Comparison of ENCODE assay signal across 25 mouse cellular contexts in genomic region chr14:28469696-28470095, GRCm38 (mm10). TPM values are rescaled to one million over a fixed set of nuclear protein-coding genes. Genes with fewer than 3 reads are reported as not detected.
DNase-seq lines count a peak whose midpoint lies in the region; ATAC-seq and TF ChIP-seq lines count a peak whose summit lies in the region.
"Had no signal": no experiment of that assay in that cellular context is flagged by ENCODE, and none has a peak within 500 bp of the region (broad histone marks: within the 10 kb centered on the region; RNA-seq: fewer than 3 reads in every experiment).

No protein-coding gene starts in this region.

- peak; percentile 75; the same call in 1 of the 2 replicates for ATAC-seq in kidney, embryonic 16.5 days (ENCODE audit: low FRiP score, low TSS enrichment)
- ATAC-seq in midbrain, embryonic 16.5 days: peak; percentile 25; the same call in 1 of the 2 replicates
- no peak for ATAC-seq in intestine, postnatal 0 days
- ATAC-seq in megakaryocyte-erythroid progenitor cell, adult 5-6 weeks (replicated peaks; ENCODE audit: low FRiP score, low TSS enrichment, poor library complexity, severe bottlenecking): no peak
- ATAC-seq: forebrain, embryonic 14.5 days; inflammation-experienced regulatory T-cells, adult 6 months; liver, embryonic 12.5 days had no signal

- WGBS in kidney, embryonic 16.5 days: 5% methylated on average over 4 of the region's 4 CpGs
- 24% methylated on average over 4 of the region's 4 CpGs for WGBS in midbrain, embryonic 16.5 days
- WGBS in intestine, postnatal 0 days: 30% methylated on average over 4 of the region's 4 CpGs

- H3K4me1 ChIP-seq in kidney, embryonic 16.5 days (ENCODE audit: insufficient read depth, low read length): peaks cover 27% of the 10 kb centered on the region
- H3K4me1 ChIP-seq in midbrain, embryonic 16.5 days (ENCODE audit: control insufficient read depth, insufficient read depth, low read length): peaks cover 6% of the 10 kb centered on the region
- no peaks in the 10 kb centered on the region for H3K4me1 ChIP-seq in intestine, postnatal 0 days (replicated peaks; ENCODE audit: control insufficient read depth, insufficient read depth, low read length)
- H3K4me1 ChIP-seq: heart, embryonic 15.5 days; liver, embryonic 12.5 days had no signal

- no peaks in the 10 kb centered on the region for H3K27me3 ChIP-seq in kidney, embryonic 16.5 days (ENCODE audit: insufficient read depth, low read length)
- no peaks in the 10 kb centered on the region for H3K27me3 ChIP-seq in midbrain, embryonic 16.5 days (ENCODE audit: control insufficient read depth, insufficient read depth, low read depth, low read length)
- no peaks in the 10 kb centered on the region for H3K27me3 ChIP-seq in intestine, postnatal 0 days (replicated peaks; ENCODE audit: control insufficient read depth, insufficient read depth, low read length)
- H3K27me3 ChIP-seq: embryonic facial prominence, embryonic 15.5 days; heart, embryonic 15.5 days; limb, embryonic 13.5 days; liver, embryonic 12.5 days had no signal

- H3K4me2 ChIP-seq in kidney, embryonic 16.5 days (replicated peaks; ENCODE audit: low read depth, low read length): no peak overlapping the region
- H3K4me2 ChIP-seq in midbrain, embryonic 16.5 days (ENCODE audit: low read length): no peak overlapping the region
- no peak overlapping the region for H3K4me2 ChIP-seq in intestine, postnatal 0 days (replicated peaks; ENCODE audit: low read depth)
- H3K4me2 ChIP-seq: embryonic facial prominence, embryonic 15.5 days; heart, embryonic 15.5 days; hindbrain, embryonic 14.5 days; liver, embryonic 12.5 days; neural tube, embryonic 12.5 days had no signal

- H3K36me3 ChIP-seq in kidney, embryonic 16.5 days (ENCODE audit: insufficient read depth, low read length): no peaks in the 10 kb centered on the region
- no peaks in the 10 kb centered on the region for H3K36me3 ChIP-seq in midbrain, embryonic 16.5 days (ENCODE audit: control insufficient read depth, insufficient read depth, low read length)
- H3K36me3 ChIP-seq in intestine, postnatal 0 days (ENCODE audit: control insufficient read depth, insufficient read depth): no peaks in the 10 kb centered on the region
- H3K36me3 ChIP-seq: embryonic facial prominence, embryonic 15.5 days; heart, embryonic 15.5 days; limb, embryonic 13.5 days; liver, embryonic 12.5 days; neural tube, embryonic 12.5 days had no signal

- H3K9me3 ChIP-seq in kidney, embryonic 16.5 days (ENCODE audit: low read length): no peaks in the 10 kb centered on the region
- no peaks in the 10 kb centered on the region for H3K9me3 ChIP-seq in midbrain, embryonic 16.5 days (replicated peaks; ENCODE audit: control insufficient read depth, low read length, poor library complexity, severe bottlenecking)
- no peaks in the 10 kb centered on the region for H3K9me3 ChIP-seq in intestine, postnatal 0 days (ENCODE audit: control insufficient read depth)
- H3K9me3 ChIP-seq: embryonic facial prominence, embryonic 15.5 days; heart, embryonic 15.5 days; limb, embryonic 13.5 days; liver, embryonic 12.5 days; neural tube, embryonic 12.5 days had no signal

- TF ChIP-seq CTCF in intestine, postnatal 0 days (IDR thresholded peaks at IDR 0.05; ENCODE audit: low read depth): no peak

- DNase-seq in kidney, adult 9 months: no peak
- DNase-seq in retina, postnatal 1 day: peak; percentile 19
- no peak for DNase-seq in retina, embryonic 14.5 days (ENCODE audit: low spot score)
- DNase-seq: adrenal gland, adult 2 months; cerebellum, adult 18-20 months; cerebellum, postnatal 14 days; heart, postnatal 36 days; kidney, adult 8-10 months; lung, adult 18-20 months; lung, postnatal 10 days; thymus, postnatal 14 days had no signal

- H3K4me3 ChIP-seq in kidney, embryonic 16.5 days (ENCODE audit: low read length): no peak overlapping the region
- H3K4me3 ChIP-seq in midbrain, embryonic 16.5 days (ENCODE audit: low read depth, low read length): no peak overlapping the region
- no peak overlapping the region for H3K4me3 ChIP-seq in intestine, postnatal 0 days (ENCODE audit: low read depth, low read length)
- H3K4me3 ChIP-seq: embryonic facial prominence, embryonic 15.5 days; heart, embryonic 15.5 days; limb, embryonic 13.5 days; liver, embryonic 12.5 days; neural tube, embryonic 12.5 days had no signal

- H3K9ac ChIP-seq in kidney, embryonic 16.5 days (replicated peaks; ENCODE audit: low read length): no peak overlapping the region
- no peak overlapping the region for H3K9ac ChIP-seq in midbrain, embryonic 16.5 days (ENCODE audit: low read depth, low read length)
- H3K9ac ChIP-seq in intestine, postnatal 0 days (ENCODE audit: low read depth, low read length): no peak overlapping the region
- H3K9ac ChIP-seq: embryonic facial prominence, embryonic 15.5 days; heart, embryonic 15.5 days; hindbrain, embryonic 14.5 days; limb, embryonic 13.5 days; liver, embryonic 12.5 days; neural tube, embryonic 12.5 days had no signal

- H3K27ac ChIP-seq in kidney, embryonic 16.5 days (ENCODE audit: low read length): no peak overlapping the region
- no peak overlapping the region for H3K27ac ChIP-seq in midbrain, embryonic 16.5 days (ENCODE audit: low read length)
- no peak overlapping the region for H3K27ac ChIP-seq in intestine, postnatal 0 days (ENCODE audit: low read depth, low read length)
- H3K27ac ChIP-seq: embryonic facial prominence, embryonic 15.5 days; heart, embryonic 15.5 days; hindbrain, embryonic 14.5 days; liver, embryonic 12.5 days; neural tube, embryonic 12.5 days had no signal

RNA-seq across cellular contexts. Expression of gene Wnt5a, which starts 34.9 kb away (rescaled TPM):
- 26.0 and 27.9 TPM in 2 replicates for polyA plus RNA-seq in kidney, embryonic 16.5 days (2015; fragmentation: Nextera tagmentation; extraction: Ambion mirVana)
- 13.4 and 13.8 TPM in 2 replicates for polyA plus RNA-seq in midbrain, embryonic 16.5 days (2015; fragmentation: Nextera tagmentation; extraction: Ambion mirVana)
- 11.6 and 12.0 TPM in 2 replicates for polyA plus RNA-seq in intestine, postnatal 0 days (2015; fragmentation: Nextera tagmentation; extraction: Ambion mirVana)
- not detected in 2 replicates for total RNA-seq in megakaryocyte-erythroid progenitor cell, adult 5-6 weeks (2014; fragmentation: Nextera tagmentation)
- total RNA-seq in megakaryocyte-erythroid progenitor cell, adult 5-6 weeks (2017): not detected in 2 replicates
- total RNA-seq: MEL; monocyte, adult 5-6 weeks had no signal
- polyA plus RNA-seq: inflammation-experienced regulatory T-cells, adult 6 months had no signal

Comparison
In these comparisons a context has a peak if more than half of its experiments do, and no peak if none do; other contexts are left out.
1. ATAC-seq: peak in kidney, embryonic 16.5 days (single experiment) and midbrain, embryonic 16.5 days (single experiment); none in intestine, postnatal 0 days (single experiment) and megakaryocyte-erythroid progenitor cell, adult 5-6 weeks (single experiment).